Mouse (Mus musculus) embryonic fibroblast, embryonic 13.5 days (primary cell): ENCODE data around the gene Dcakd.

Experiments
- CTCF ChIP-seq: IDR thresholded peaks from 2 replicates; pipeline ENCODE4 v1.5.1; 2011; ENCODE audit warnings: mild to moderate bottlenecking, control low read depth, low read length, moderate library complexity, borderline replicate concordance; ENCODE audit not compliant: insufficient read depth
- POLR2A ChIP-seq: IDR thresholded peaks from 2 replicates; pipeline ENCODE4 v1.6.1; 2011; ENCODE audit warnings: low read depth, mild to moderate bottlenecking, control low read depth, low read length, moderate library complexity

- TF ChIP-seq POLR2A, result no peak
- TF ChIP-seq CTCF, result no peak
Measured at GRCm38 (mm10) chr11:102996991-102997770, 31.0 kb downstream of the Dcakd start.
